ENCODE assay signal across 8 mouse cellular contexts in genomic region chr19:7339867-7340266, GRCm38 (mm10). TPM values are rescaled to one million over a fixed set of nuclear protein-coding genes. Genes with fewer than 3 reads are reported as not detected.
DNase-seq lines count a peak whose midpoint lies in the region; ATAC-seq and TF ChIP-seq lines count a peak whose summit lies in the region.

No protein-coding gene starts in this region.

- no peaks in the 10 kb centered on the region for H3K9me3 ChIP-seq in embryonic facial prominence, embryonic 14.5 days (ENCODE audit: control insufficient read depth, low read length)
- H3K9me3 ChIP-seq in intestine, postnatal 0 days (ENCODE audit: control insufficient read depth) = no peaks in the 10 kb centered on the region
- H3K9me3 ChIP-seq in neural tube, embryonic 15.5 days (replicated peaks) = no peaks in the 10 kb centered on the region

- no peak overlapping the region for H3K27ac ChIP-seq in embryonic facial prominence, embryonic 14.5 days (replicated peaks; ENCODE audit: low read depth, low read length)
- H3K27ac ChIP-seq in intestine, postnatal 0 days (ENCODE audit: low read depth, low read length) = peak overlapping the region; percentile 92; the same call in 1 of the 2 replicates
- H3K27ac ChIP-seq in neural tube, embryonic 15.5 days (replicated peaks) = no peak overlapping the region

- no peaks in the 10 kb centered on the region for H3K27me3 ChIP-seq in embryonic facial prominence, embryonic 14.5 days (replicated peaks; ENCODE audit: control insufficient read depth, insufficient read depth, low read length)
- H3K27me3 ChIP-seq in intestine, postnatal 0 days (replicated peaks; ENCODE audit: control insufficient read depth, insufficient read depth, low read length) = no peaks in the 10 kb centered on the region
- no peaks in the 10 kb centered on the region for H3K27me3 ChIP-seq in neural tube, embryonic 15.5 days (replicated peaks)

- peaks cover 4% of the 10 kb centered on the region; the same call in 1 of the 2 replicates for H3K36me3 ChIP-seq in embryonic facial prominence, embryonic 14.5 days (ENCODE audit: control insufficient read depth, insufficient read depth, low read length)
- no peaks in the 10 kb centered on the region; the same call in 1 of the 2 replicates for H3K36me3 ChIP-seq in intestine, postnatal 0 days (ENCODE audit: control insufficient read depth, insufficient read depth)
- H3K36me3 ChIP-seq in neural tube, embryonic 15.5 days = no peaks in the 10 kb centered on the region

- no peak for TF ChIP-seq POLR2A in lung, adult 2 months (IDR thresholded peaks at IDR 0.05; ENCODE audit: borderline replicate concordance, extremely low read depth, low read depth, low read length)

- peak; percentile 19 for DNase-seq in lung, adult 2 months
- no peak for DNase-seq in lung, postnatal 4 days
- no peak for DNase-seq in embryonic facial prominence, embryonic 14.5 days (ENCODE audit: low spot score)
- no peak for DNase-seq in thymus, postnatal 25 days
- no peak for DNase-seq in right cerebral cortex, postnatal 4 days

- H3K9ac ChIP-seq in embryonic facial prominence, embryonic 14.5 days (ENCODE audit: low read depth, low read length) = peak overlapping the region; percentile 94
- H3K9ac ChIP-seq in intestine, postnatal 0 days (ENCODE audit: low read depth, low read length) = peak overlapping the region; percentile 95; the same call in 1 of the 2 replicates
- H3K9ac ChIP-seq in neural tube, embryonic 15.5 days (replicated peaks) = peak overlapping the region; percentile 95

- peak overlapping the region; percentile 81 for H3K4me2 ChIP-seq in embryonic facial prominence, embryonic 14.5 days (ENCODE audit: low read depth, low read length)
- peak overlapping the region; percentile 95 for H3K4me2 ChIP-seq in intestine, postnatal 0 days (replicated peaks; ENCODE audit: low read depth)
- peak overlapping the region; percentile 91 for H3K4me2 ChIP-seq in neural tube, embryonic 15.5 days

- WGBS in lung, adult 2 months = 18% methylated on average over 4 of the region's 4 CpGs
- 35% methylated on average over 4 of the region's 4 CpGs for WGBS in embryonic facial prominence, embryonic 14.5 days
- WGBS in intestine, postnatal 0 days = 24% methylated on average over 4 of the region's 4 CpGs
- 35% methylated on average over 4 of the region's 4 CpGs for WGBS in neural tube, embryonic 15.5 days

- no peak for TF ChIP-seq CTCF in lung, adult 2 months (IDR thresholded peaks at IDR 0.05; ENCODE audit: insufficient read depth, low read length)
- TF ChIP-seq CTCF in intestine, postnatal 0 days (IDR thresholded peaks at IDR 0.05; ENCODE audit: low read depth) = no peak

- no peak for ATAC-seq in embryonic facial prominence, embryonic 14.5 days (ENCODE audit: low read depth)
- no peak for ATAC-seq in intestine, postnatal 0 days
- no peak for ATAC-seq in neural tube, embryonic 15.5 days (ENCODE audit: low FRiP score)
- no peak for ATAC-seq in activated CD4-positive, CD25-positive, alpha-beta regulatory T cell, adult 4 months

- H3K4me3 ChIP-seq in lung, adult 2 months (replicated peaks; ENCODE audit: extremely low read depth, low read depth, low read length) = peak overlapping the region; percentile 85
- peak overlapping the region; percentile 96 for H3K4me3 ChIP-seq in embryonic facial prominence, embryonic 14.5 days (ENCODE audit: low read depth, low read length)
- H3K4me3 ChIP-seq in intestine, postnatal 0 days (ENCODE audit: low read depth, low read length) = peak overlapping the region; percentile 90
- H3K4me3 ChIP-seq in neural tube, embryonic 15.5 days (replicated peaks) = peak overlapping the region; percentile 89

- peaks cover 28% of the 10 kb centered on the region for H3K4me1 ChIP-seq in lung, adult 2 months (ENCODE audit: control insufficient read depth, insufficient read depth, low read length)
- peaks cover 24% of the 10 kb centered on the region for H3K4me1 ChIP-seq in embryonic facial prominence, embryonic 14.5 days (ENCODE audit: control insufficient read depth, insufficient read depth, low read length)
- H3K4me1 ChIP-seq in intestine, postnatal 0 days (replicated peaks; ENCODE audit: control insufficient read depth, insufficient read depth, low read length) = peaks cover 16% of the 10 kb centered on the region
- H3K4me1 ChIP-seq in neural tube, embryonic 15.5 days = peaks cover 52% of the 10 kb centered on the region

RNA-seq across cellular contexts. Expression of gene Mark2, which starts 1.8 kb away (rescaled TPM):
- 68.6 and 94.1 TPM in 2 replicates for polyA plus RNA-seq in lung, adult 2 months (2012; rRNA removed)
- polyA plus RNA-seq in embryonic facial prominence, embryonic 14.5 days (2014; fragmentation: Nextera tagmentation; extraction: Ambion mirVana) = 42.0 and 42.1 TPM in 2 replicates
- 39.6 and 46.4 TPM in 2 replicates for polyA plus RNA-seq in intestine, postnatal 0 days (2015; fragmentation: Nextera tagmentation; extraction: Ambion mirVana)
- 47.4 and 51.9 TPM in 2 replicates for polyA plus RNA-seq in neural tube, embryonic 15.5 days (2015; fragmentation: Nextera tagmentation; extraction: Ambion mirVana)
- polyA plus RNA-seq in activated CD4-positive, CD25-positive, alpha-beta regulatory T cell, adult 4 months (2017; shearing (Covaris generic)) = 10 to 100 TPM; 53.4 to 69.8 TPM

RNA-seq across cellular contexts. Expression of gene Spindoc, which starts 42.9 kb away (rescaled TPM):
- 19.0 and 19.3 TPM in 2 replicates for polyA plus RNA-seq in lung, adult 2 months (2012; rRNA removed)
- 18.8 and 23.5 TPM in 2 replicates for polyA plus RNA-seq in embryonic facial prominence, embryonic 14.5 days (2014; fragmentation: Nextera tagmentation; extraction: Ambion mirVana)
- 11.3 and 12.2 TPM in 2 replicates for polyA plus RNA-seq in intestine, postnatal 0 days (2015; fragmentation: Nextera tagmentation; extraction: Ambion mirVana)
- polyA plus RNA-seq in neural tube, embryonic 15.5 days (2015; fragmentation: Nextera tagmentation; extraction: Ambion mirVana) = 25.3 and 30.9 TPM in 2 replicates
- 1 to 10 TPM; 1.5 to 5.3 TPM for polyA plus RNA-seq in activated CD4-positive, CD25-positive, alpha-beta regulatory T cell, adult 4 months (2017; shearing (Covaris generic))
